Mouse (Mus musculus): ENCODE results near the gene Macrod2.

GRCm38 (mm10) chr2:140425844-140426243, 30.7 kb downstream of the Macrod2 start:
- no peak for TF ChIP-seq CTCF (IDR thresholded peaks at IDR 0.05; ENCODE audit: extremely low read depth, insufficient read length, insufficient replicate concordance, low read depth, low read length)
- TF ChIP-seq POLR2A (IDR thresholded peaks at IDR 0.05; ENCODE audit: low read depth, low read length): no peak
